Mouse (Mus musculus): Measurements from ENCODE around the gene Eme1. TPM values are rescaled to one million over a fixed set of nuclear protein-coding genes. Genes with fewer than 3 reads are reported as not detected.
"Not testable (repeated sequence)": the region's sequence is repeated elsewhere in the genome, so short reads cannot be mapped to it uniquely, and the experiment has no call there.

Gene Eme1
- polyA plus RNA-seq, 1 experiment: 10.1 TPM

DNA sequence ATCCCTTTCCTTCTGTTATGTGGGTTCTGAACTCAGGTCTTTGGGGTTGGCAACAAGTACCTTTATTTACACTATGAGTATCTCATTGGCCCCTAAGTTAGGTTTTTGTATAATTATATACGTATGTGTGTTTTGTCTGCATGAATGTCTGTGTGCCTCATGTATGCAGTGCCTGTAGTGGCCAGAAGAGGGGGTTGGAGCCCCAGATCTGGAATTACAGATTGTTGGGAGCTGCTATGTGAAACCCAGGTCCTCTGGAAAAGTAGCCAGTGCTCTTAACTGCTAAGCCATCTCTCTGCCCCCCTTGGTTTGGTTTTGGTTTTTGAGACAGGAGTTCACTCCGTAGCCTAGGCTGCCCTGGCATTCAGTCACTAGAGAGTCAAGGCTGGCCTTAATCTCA lies 43.4 kb upstream of the Eme1 start:
- H3K36me3 ChIP-seq (ENCODE audit: control insufficient read depth, insufficient read depth): no peaks in the 10 kb centered on the region
- no peak overlapping the region for H3ac ChIP-seq (ENCODE audit: control insufficient read depth, insufficient read length, low read depth)
- peaks cover 9% of the 10 kb centered on the region for H3K27me3 ChIP-seq (ENCODE audit: control insufficient read depth, insufficient read depth, insufficient read length)
- TF ChIP-seq USF1 (IDR thresholded peaks at IDR 0.05; ENCODE audit: low read depth): no peak
- no peak for TF ChIP-seq MYOG (IDR thresholded peaks at IDR 0.05; ENCODE audit: control insufficient read depth, extremely low read depth, insufficient read length)
- TF ChIP-seq CTCF (IDR thresholded peaks at IDR 0.05; ENCODE audit: control insufficient read depth, insufficient read depth, insufficient read length): no peak
- TF ChIP-seq MYOD1 (IDR thresholded peaks at IDR 0.05; ENCODE audit: control insufficient read depth, insufficient read length, low read depth): no peak
- TF ChIP-seq FOSL1 (IDR thresholded peaks at IDR 0.05; ENCODE audit: insufficient read depth, low read length, poor library complexity, severe bottlenecking): no peak
- no peak for TF ChIP-seq CEBPB (IDR thresholded peaks at IDR 0.05; ENCODE audit: low read depth)
- no peak for TF ChIP-seq MAX (IDR thresholded peaks at IDR 0.05)
- no peaks in the 10 kb centered on the region for H3K79me3 ChIP-seq (ENCODE audit: low read depth)
- H3K79me2 ChIP-seq (ENCODE audit: control insufficient read depth, insufficient read depth): no peaks in the 10 kb centered on the region
- H3K4me3 ChIP-seq (ENCODE audit: insufficient read depth, poor library complexity, severe bottlenecking): no peak overlapping the region

DNA sequence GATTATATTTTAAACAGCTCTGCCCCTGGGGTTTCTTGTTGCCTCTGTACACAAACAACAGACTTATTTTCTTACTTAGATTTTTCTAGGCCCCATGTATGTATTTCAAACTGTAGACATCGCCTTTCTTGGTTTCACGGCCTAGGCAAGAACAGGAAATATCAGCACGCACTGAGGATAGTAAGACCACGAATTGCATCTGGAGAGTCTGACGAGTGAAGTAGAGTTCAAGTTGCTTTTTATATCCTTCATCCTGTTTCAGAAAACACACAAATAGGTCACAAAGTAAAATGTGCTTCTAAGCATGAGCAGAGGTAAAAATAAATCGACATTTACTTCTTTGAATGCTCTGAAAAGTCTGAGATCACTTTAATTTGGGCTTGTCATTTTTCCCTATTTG lies 41.7 kb upstream of the Eme1 start:
- Histone ChIP-seq H3K79me2 (ENCODE audit: control insufficient read depth, insufficient read depth) (no peaks in the 10 kb centered on the region), H3K4me3 (ENCODE audit: insufficient read depth, poor library complexity, severe bottlenecking) (no peak overlapping the region), H3ac (ENCODE audit: control insufficient read depth, insufficient read length, low read depth) (no peak overlapping the region), H3K79me3 (ENCODE audit: low read depth) (no peaks in the 10 kb centered on the region), H3K36me3 (ENCODE audit: control insufficient read depth, insufficient read depth) (no peaks in the 10 kb centered on the region), H3K27me3 (ENCODE audit: control insufficient read depth, insufficient read depth, insufficient read length) (no peaks in the 10 kb centered on the region)
- TF ChIP-seq FOSL1 (IDR thresholded peaks at IDR 0.05; ENCODE audit: insufficient read depth, low read length, poor library complexity, severe bottlenecking) (no peak), USF1 (IDR thresholded peaks at IDR 0.05; ENCODE audit: low read depth) (no peak)

DNA sequence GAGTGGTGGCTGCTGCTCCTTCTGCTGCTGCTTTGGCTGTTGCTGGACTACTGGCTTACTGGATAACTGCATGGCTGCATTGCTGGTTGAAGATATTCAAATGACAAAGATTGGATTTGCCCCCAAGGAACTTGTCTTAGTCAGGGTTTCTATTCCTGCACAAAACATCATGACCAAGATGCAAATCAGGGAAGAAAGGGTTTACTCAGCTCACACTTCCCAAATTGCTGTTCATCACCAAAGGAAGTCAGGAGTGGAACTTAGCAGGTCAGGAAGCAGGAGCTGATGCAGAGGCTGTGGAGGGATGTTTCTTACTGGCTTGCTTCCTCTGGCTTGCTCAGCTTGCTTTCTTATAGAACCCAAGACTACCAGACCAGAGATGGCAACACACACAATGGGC lies 38.7 kb upstream of the Eme1 start:
- not testable (repeated sequence) for H3K36me3 ChIP-seq (ENCODE audit: control insufficient read depth, insufficient read depth); H3ac ChIP-seq (ENCODE audit: control insufficient read depth, insufficient read length, low read depth); H3K27me3 ChIP-seq (ENCODE audit: control insufficient read depth, insufficient read depth, insufficient read length); H3K79me3 ChIP-seq (ENCODE audit: low read depth); H3K79me2 ChIP-seq (ENCODE audit: control insufficient read depth, insufficient read depth); H3K4me3 ChIP-seq (ENCODE audit: insufficient read depth, poor library complexity, severe bottlenecking)

DNA sequence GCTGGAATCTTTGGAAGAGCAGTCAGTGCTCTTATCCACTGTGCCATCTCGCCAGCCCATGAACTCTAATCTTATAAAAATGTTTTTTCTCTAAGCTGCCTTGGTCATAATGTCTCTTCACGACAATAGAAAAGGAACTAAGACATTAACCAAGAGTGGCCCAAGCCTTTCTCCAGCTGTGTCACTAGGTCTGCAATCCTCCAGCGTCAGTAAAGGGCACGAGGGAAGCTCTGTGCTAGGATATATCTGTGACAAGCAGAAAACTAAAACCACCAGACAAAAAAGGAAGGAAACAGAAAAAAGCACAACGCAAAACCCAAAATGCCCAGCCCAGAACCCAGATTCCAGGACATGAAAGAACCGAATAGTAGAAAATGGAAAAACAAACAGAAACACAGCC lies 33.4 kb upstream of the Eme1 start:
- TF ChIP-seq MYOD1 (IDR thresholded peaks at IDR 0.05; ENCODE audit: control insufficient read depth, insufficient read length, low read depth): no peak
- no peak for TF ChIP-seq CTCF (IDR thresholded peaks at IDR 0.05; ENCODE audit: control insufficient read depth, insufficient read depth, insufficient read length)
- no peak for TF ChIP-seq MYOG (IDR thresholded peaks at IDR 0.05; ENCODE audit: control insufficient read depth, extremely low read depth, insufficient read length)
- no peak for TF ChIP-seq USF1 (IDR thresholded peaks at IDR 0.05; ENCODE audit: low read depth)
- TF ChIP-seq MAX (IDR thresholded peaks at IDR 0.05): no peak
- TF ChIP-seq FOSL1 (IDR thresholded peaks at IDR 0.05; ENCODE audit: insufficient read depth, low read length, poor library complexity, severe bottlenecking): no peak
- Histone ChIP-seq H3ac (ENCODE audit: control insufficient read depth, insufficient read length, low read depth) (no peak overlapping the region), H3K79me2 (ENCODE audit: control insufficient read depth, insufficient read depth) (no peaks in the 10 kb centered on the region), H3K79me3 (ENCODE audit: low read depth) (no peaks in the 10 kb centered on the region), H3K36me3 (ENCODE audit: control insufficient read depth, insufficient read depth) (no peaks in the 10 kb centered on the region), H3K4me3 (ENCODE audit: insufficient read depth, poor library complexity, severe bottlenecking) (no peak overlapping the region), H3K27me3 (ENCODE audit: control insufficient read depth, insufficient read depth, insufficient read length) (no peaks in the 10 kb centered on the region)

DNA sequence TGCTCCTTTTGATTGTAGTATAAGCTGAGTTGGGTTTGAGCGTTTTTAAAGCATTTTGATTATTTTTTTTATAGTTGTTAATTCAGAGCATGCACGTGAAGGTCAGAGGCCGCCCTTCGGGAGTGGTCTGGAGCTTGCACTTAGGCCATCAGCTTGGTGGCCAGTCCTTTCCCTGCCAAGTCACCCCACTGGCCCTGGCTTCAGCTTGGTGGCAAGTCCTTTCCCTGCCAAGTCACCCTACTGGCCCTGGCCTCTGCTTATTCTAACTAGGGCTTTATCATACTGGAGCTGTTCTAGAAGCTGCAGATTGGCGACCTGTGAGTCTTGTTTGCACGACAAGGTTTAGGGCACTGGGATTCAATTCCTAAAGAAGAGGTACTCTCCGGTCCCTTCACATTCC lies 28.7 kb upstream of the Eme1 start:
- H3K27me3 ChIP-seq (ENCODE audit: control insufficient read depth, insufficient read depth, insufficient read length): no peaks in the 10 kb centered on the region
- H3K79me3 ChIP-seq (ENCODE audit: low read depth): no peaks in the 10 kb centered on the region
- no peaks in the 10 kb centered on the region for H3K36me3 ChIP-seq (ENCODE audit: control insufficient read depth, insufficient read depth)
- TF ChIP-seq MYOD1 (IDR thresholded peaks at IDR 0.05; ENCODE audit: control insufficient read depth, insufficient read length, low read depth) (no peak), FOSL1 (IDR thresholded peaks at IDR 0.05; ENCODE audit: insufficient read depth, low read length, poor library complexity, severe bottlenecking) (no peak), MYOG (IDR thresholded peaks at IDR 0.05; ENCODE audit: control insufficient read depth, extremely low read depth, insufficient read length) (no peak), CEBPB (IDR thresholded peaks at IDR 0.05; ENCODE audit: low read depth) (no peak), CTCF (IDR thresholded peaks at IDR 0.05; ENCODE audit: control insufficient read depth, insufficient read depth, insufficient read length) (no peak), USF1 (IDR thresholded peaks at IDR 0.05; ENCODE audit: low read depth) (no peak), MAX (IDR thresholded peaks at IDR 0.05) (no peak)
- H3K79me2 ChIP-seq (ENCODE audit: control insufficient read depth, insufficient read depth): no peaks in the 10 kb centered on the region
- no peak overlapping the region for H3ac ChIP-seq (ENCODE audit: control insufficient read depth, insufficient read length, low read depth)
- no peak overlapping the region for H3K4me3 ChIP-seq (ENCODE audit: insufficient read depth, poor library complexity, severe bottlenecking)

DNA sequence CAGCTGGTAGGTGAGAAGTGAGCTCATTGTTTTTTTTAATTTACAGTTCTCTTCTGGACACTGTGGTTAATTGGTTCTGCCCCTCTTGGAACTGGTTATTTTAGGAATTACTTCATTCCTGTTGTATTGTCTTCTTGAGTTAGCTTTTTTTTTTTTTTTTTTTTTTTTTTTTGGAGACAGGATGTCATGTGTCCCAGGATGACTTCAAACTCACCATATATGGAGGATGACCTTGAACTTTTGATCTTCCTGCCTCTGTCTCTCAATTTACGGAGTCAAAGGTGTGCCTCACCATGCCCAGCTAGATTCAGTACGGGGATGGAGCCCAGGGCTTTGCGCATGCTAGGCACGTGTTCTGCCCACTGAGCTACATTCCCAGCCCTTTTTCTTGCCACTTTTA lies 27.9 kb upstream of the Eme1 start:
- no peaks in the 10 kb centered on the region for H3K36me3 ChIP-seq (ENCODE audit: control insufficient read depth, insufficient read depth)
- H3K79me2 ChIP-seq (ENCODE audit: control insufficient read depth, insufficient read depth): peaks cover 5% of the 10 kb centered on the region
- H3K4me3 ChIP-seq (ENCODE audit: insufficient read depth, poor library complexity, severe bottlenecking): no peak overlapping the region
- H3ac ChIP-seq (ENCODE audit: control insufficient read depth, insufficient read length, low read depth): no peak overlapping the region
- TF ChIP-seq MAX (IDR thresholded peaks at IDR 0.05) (no peak), MYOD1 (IDR thresholded peaks at IDR 0.05; ENCODE audit: control insufficient read depth, insufficient read length, low read depth) (no peak), MYOG (IDR thresholded peaks at IDR 0.05; ENCODE audit: control insufficient read depth, extremely low read depth, insufficient read length) (no peak), CTCF (IDR thresholded peaks at IDR 0.05; ENCODE audit: control insufficient read depth, insufficient read depth, insufficient read length) (no peak), FOSL1 (IDR thresholded peaks at IDR 0.05; ENCODE audit: insufficient read depth, low read length, poor library complexity, severe bottlenecking) (no peak), CEBPB (IDR thresholded peaks at IDR 0.05; ENCODE audit: low read depth) (no peak), USF1 (IDR thresholded peaks at IDR 0.05; ENCODE audit: low read depth) (no peak)
- no peaks in the 10 kb centered on the region for H3K79me3 ChIP-seq (ENCODE audit: low read depth)
- no peaks in the 10 kb centered on the region for H3K27me3 ChIP-seq (ENCODE audit: control insufficient read depth, insufficient read depth, insufficient read length)

Measured in C2C12 (cell line).